Mouse (Mus musculus): ENCODE data around the gene Ubac2.

DNA sequence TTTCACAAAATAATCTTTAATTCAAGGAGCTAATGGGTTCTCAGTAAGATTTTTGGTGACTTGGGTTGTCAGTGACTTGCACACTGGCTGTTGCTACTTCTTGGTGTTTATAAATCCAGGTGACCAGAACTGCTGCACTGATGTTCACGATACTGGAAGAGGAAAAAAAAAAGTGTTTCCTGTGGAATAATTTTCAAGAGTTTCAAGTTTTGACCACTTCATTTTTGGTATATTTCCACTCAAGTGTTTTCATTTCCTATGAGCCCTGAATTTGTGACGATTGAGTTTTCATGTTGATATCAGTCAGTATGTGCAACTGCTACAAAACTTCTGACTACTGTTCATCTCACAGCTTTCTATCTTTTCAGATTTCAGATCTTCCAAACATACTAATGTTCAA lies 1.6 kb upstream of the Ubac2 start:
- TF ChIP-seq GATA1 (IDR thresholded peaks at IDR 0.05; ENCODE audit: low read length): no peak
- TF ChIP-seq TAL1 (IDR thresholded peaks at IDR 0.05; ENCODE audit: low read length): no peak
